Mouse (Mus musculus): Measurements from ENCODE around the gene Ifit3.
"Not testable (repeated sequence)": the region's sequence is repeated elsewhere in the genome, so short reads cannot be mapped to it uniquely, and the experiment has no call there.

DNA sequence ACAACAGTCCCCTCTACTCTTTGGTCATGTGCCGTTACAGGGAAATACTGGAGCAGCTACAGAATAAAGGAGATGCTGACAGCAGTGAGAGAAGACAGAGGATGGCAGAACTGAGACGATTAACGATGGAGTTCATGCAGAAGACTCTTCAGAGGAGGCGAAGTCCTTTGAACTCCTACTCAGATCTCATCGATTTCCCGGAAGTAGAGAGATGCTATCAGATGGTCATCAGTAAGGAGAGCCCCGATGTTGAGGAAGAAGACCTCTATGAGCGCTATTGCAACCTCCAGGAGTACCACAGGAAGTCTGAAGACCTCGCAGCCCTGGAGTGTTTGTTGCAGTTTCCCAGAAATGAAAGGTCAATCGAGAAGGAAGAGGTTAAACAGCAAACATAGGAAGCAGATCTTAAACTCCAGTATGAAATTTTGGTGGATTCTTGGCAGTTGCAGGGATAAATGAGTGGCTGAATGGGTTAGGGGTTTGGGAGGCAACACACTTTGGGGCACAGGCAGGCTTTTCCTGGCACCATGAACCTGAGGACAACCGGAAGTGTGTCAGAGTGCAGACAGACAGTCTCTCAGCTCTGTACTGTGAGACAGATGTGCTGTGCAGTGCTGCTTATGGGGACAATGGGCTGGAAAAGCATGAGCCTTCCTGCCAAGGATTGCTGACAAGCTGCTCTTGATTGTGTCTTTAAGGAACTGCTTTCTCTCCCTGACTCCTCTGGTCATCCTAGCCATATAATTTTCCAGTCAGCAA is 29.1 kb downstream of the Ifit3 start:
- TF ChIP-seq EP300 (IDR thresholded peaks at IDR 0.05; ENCODE audit: insufficient read depth, low read depth, low read length); CTCF (IDR thresholded peaks at IDR 0.05; ENCODE audit: low read depth, low read length): not testable (repeated sequence)

Data from ES-Bruce4 (cell line).